In the genomic region with DNA sequence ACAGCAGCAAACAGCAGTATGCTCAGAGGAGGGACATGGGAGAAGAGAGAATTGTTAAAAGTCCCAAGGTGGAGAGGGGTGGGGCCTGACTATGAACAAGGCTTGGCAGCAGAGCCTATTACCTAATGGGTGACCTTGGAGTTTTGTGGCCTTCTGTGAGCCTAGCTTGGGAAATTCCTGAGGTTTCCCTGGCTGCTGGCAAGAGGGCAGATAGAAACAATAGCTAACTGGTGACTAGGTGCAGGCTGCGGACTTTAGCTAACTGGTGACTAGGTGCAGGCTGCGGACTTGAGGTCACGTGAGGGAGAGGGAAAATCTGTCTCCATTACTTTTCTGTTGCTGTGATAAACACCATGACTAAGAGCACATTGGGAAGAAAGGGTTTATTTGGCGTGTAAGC, we compare ENCODE assay signal across 14 mouse cellular contexts. TPM values are rescaled to one million over a fixed set of nuclear protein-coding genes. Genes with fewer than 3 reads are reported as not detected.
DNase-seq lines count a peak whose midpoint lies in the region; ATAC-seq and TF ChIP-seq lines count a peak whose summit lies in the region.
"Had no signal": no experiment of that assay in that cellular context is flagged by ENCODE, and none has a peak within 500 bp of the region (broad histone marks: within the 10 kb centered on the region; RNA-seq: fewer than 3 reads in every experiment).

No protein-coding gene starts in this region.

- H3K27me3 ChIP-seq in lung, postnatal 0 days (replicated peaks; ENCODE audit: insufficient read depth, low read length): no peaks in the 10 kb centered on the region
- no peaks in the 10 kb centered on the region for H3K27me3 ChIP-seq in intestine, embryonic 15.5 days (replicated peaks)
- no peaks in the 10 kb centered on the region for H3K27me3 ChIP-seq in stomach, embryonic 16.5 days (ENCODE audit: control insufficient read depth, insufficient read depth, low read length)
- H3K27me3 ChIP-seq: embryonic facial prominence, embryonic 13.5 days; forebrain, embryonic 13.5 days; heart, embryonic 12.5 days; limb, embryonic 15.5 days had no signal

- peak; percentile 56 for ATAC-seq in lung, postnatal 0 days
- ATAC-seq in intestine, embryonic 15.5 days: 0 out of 2 replicates have a peak, but pooled peaks have one; percentile 39
- ATAC-seq in stomach, embryonic 16.5 days (ENCODE audit: insufficient read depth, low FRiP score): no peak
- ATAC-seq: forebrain, embryonic 13.5 days had no signal

- no peaks in the 10 kb centered on the region for H3K9me3 ChIP-seq in lung, postnatal 0 days (ENCODE audit: low read length)
- H3K9me3 ChIP-seq in intestine, embryonic 15.5 days: no peaks in the 10 kb centered on the region
- H3K9me3 ChIP-seq in stomach, embryonic 16.5 days (replicated peaks; ENCODE audit: control insufficient read depth, low read length): no peaks in the 10 kb centered on the region
- H3K9me3 ChIP-seq: embryonic facial prominence, embryonic 13.5 days; forebrain, embryonic 13.5 days; heart, embryonic 12.5 days; limb, embryonic 15.5 days had no signal

- no peak overlapping the region for H3K4me3 ChIP-seq in lung, postnatal 0 days (ENCODE audit: low read depth, low read length)
- H3K4me3 ChIP-seq in intestine, embryonic 15.5 days (replicated peaks): no peak overlapping the region
- H3K4me3 ChIP-seq in stomach, embryonic 16.5 days (replicated peaks; ENCODE audit: low read length): no peak overlapping the region
- H3K4me3 ChIP-seq: embryonic facial prominence, embryonic 13.5 days; forebrain, embryonic 13.5 days; heart, embryonic 12.5 days; limb, embryonic 15.5 days had no signal

- peaks cover 4% of the 10 kb centered on the region; the same call in 1 of the 2 replicates for H3K4me1 ChIP-seq in lung, postnatal 0 days (ENCODE audit: insufficient read depth, low read depth, low read length)
- peaks cover 13% of the 10 kb centered on the region for H3K4me1 ChIP-seq in intestine, embryonic 15.5 days (replicated peaks)
- peaks cover 21% of the 10 kb centered on the region for H3K4me1 ChIP-seq in stomach, embryonic 16.5 days (ENCODE audit: control insufficient read depth, insufficient read depth, low read length)

- peak; percentile 71 for DNase-seq in lung, postnatal 0 days (ENCODE audit: low spot score)
- no peak for DNase-seq in lung, postnatal 4 days
- DNase-seq in ZHBTc4 (ENCODE audit: low read depth, low spot score): peak; percentile 66
- no peak for DNase-seq in thymus, postnatal 14 days
- no peak for DNase-seq in frontal cortex, postnatal 14 days (ENCODE audit: low spot score in 2 of 2)
- DNase-seq: cerebellum, postnatal 14 days; gastrocnemius, postnatal 10 days; right cerebral cortex, postnatal 4 days had no signal

- no peak for TF ChIP-seq CTCF in lung, postnatal 0 days (IDR thresholded peaks at IDR 0.05)

- 73% methylated on average over 4 of the region's 4 CpGs for WGBS in lung, postnatal 0 days
- WGBS in intestine, embryonic 15.5 days: 79% methylated on average over 4 of the region's 4 CpGs
- 80% methylated on average over 4 of the region's 4 CpGs for WGBS in stomach, embryonic 16.5 days

- no peak for TF ChIP-seq EP300 in lung, postnatal 0 days (IDR thresholded peaks at IDR 0.05)

- no peak overlapping the region for H3K4me2 ChIP-seq in lung, postnatal 0 days (replicated peaks; ENCODE audit: low read depth, low read length)
- H3K4me2 ChIP-seq in intestine, embryonic 15.5 days (replicated peaks): no peak overlapping the region
- no peak overlapping the region for H3K4me2 ChIP-seq in stomach, embryonic 16.5 days (ENCODE audit: low read depth, low read length)
- H3K4me2 ChIP-seq: embryonic facial prominence, embryonic 13.5 days; forebrain, embryonic 13.5 days; heart, embryonic 12.5 days; limb, embryonic 15.5 days had no signal

- H3K36me3 ChIP-seq in lung, postnatal 0 days (ENCODE audit: insufficient read depth, low read length): no peaks in the 10 kb centered on the region
- 0 out of 2 replicates have a peak, but pooled peaks cover 4% of the 10 kb centered on the region for H3K36me3 ChIP-seq in intestine, embryonic 15.5 days
- H3K36me3 ChIP-seq in stomach, embryonic 16.5 days (ENCODE audit: control insufficient read depth, insufficient read depth, low read length): no peaks in the 10 kb centered on the region
- H3K36me3 ChIP-seq: heart, embryonic 12.5 days had no signal

- H3K27ac ChIP-seq in lung, postnatal 0 days (ENCODE audit: low read length): no peak overlapping the region
- 0 out of 2 replicates have a peak overlapping the region, but pooled peaks have one; percentile 27 for H3K27ac ChIP-seq in intestine, embryonic 15.5 days
- peak overlapping the region; percentile 49; the same call in 1 of the 2 replicates for H3K27ac ChIP-seq in stomach, embryonic 16.5 days (ENCODE audit: low read length)
- H3K27ac ChIP-seq: embryonic facial prominence, embryonic 13.5 days; forebrain, embryonic 13.5 days; limb, embryonic 15.5 days had no signal

- no peak overlapping the region for H3K9ac ChIP-seq in lung, postnatal 0 days (replicated peaks; ENCODE audit: low read depth)
- H3K9ac ChIP-seq in intestine, embryonic 15.5 days: no peak overlapping the region
- H3K9ac ChIP-seq in stomach, embryonic 16.5 days (ENCODE audit: low read length): no peak overlapping the region
- H3K9ac ChIP-seq: embryonic facial prominence, embryonic 13.5 days; forebrain, embryonic 13.5 days; heart, embryonic 12.5 days; limb, embryonic 15.5 days had no signal

RNA-seq across cellular contexts. Expression of a gene that starts 31.9 kb away (rescaled TPM):
- polyA plus RNA-seq in lung, postnatal 0 days (2015; fragmentation: Nextera tagmentation; extraction: Ambion mirVana): 1.9 and 2.0 TPM in 2 replicates
- 174 and 190 TPM in 2 replicates for polyA plus RNA-seq in intestine, embryonic 15.5 days (2015; fragmentation: Nextera tagmentation; extraction: Ambion mirVana)
- 82.0 and 98.2 TPM in 2 replicates for polyA plus RNA-seq in stomach, embryonic 16.5 days (2015; fragmentation: Nextera tagmentation; extraction: Ambion mirVana)

Comparison
In these comparisons a context has a peak if more than half of its experiments do, and no peak if none do; other contexts are left out.
1. DNase-seq: peak in lung, postnatal 0 days (single experiment) and ZHBTc4 (single experiment); none in lung, postnatal 4 days (0 of 2), thymus, postnatal 14 days (single experiment) and frontal cortex, postnatal 14 days (0 of 2).
2. RNA of a gene that starts 31.9 kb away (polyA plus RNA-seq): 174 to 190 TPM in intestine, embryonic 15.5 days and 82.0 to 98.2 TPM in stomach, embryonic 16.5 days; 1.9 to 2.0 TPM in lung, postnatal 0 days; every median in the first group is over 10 times any median in the second.